Mouse (Mus musculus): ENCODE measurements at regions not wholly inside any gene's neighbourhood (a gene's known extent, or its start where the extent isn't known, plus 50 kb on each side); places are given as distances from the start of the nearest gene placed in this dataset.

DNA sequence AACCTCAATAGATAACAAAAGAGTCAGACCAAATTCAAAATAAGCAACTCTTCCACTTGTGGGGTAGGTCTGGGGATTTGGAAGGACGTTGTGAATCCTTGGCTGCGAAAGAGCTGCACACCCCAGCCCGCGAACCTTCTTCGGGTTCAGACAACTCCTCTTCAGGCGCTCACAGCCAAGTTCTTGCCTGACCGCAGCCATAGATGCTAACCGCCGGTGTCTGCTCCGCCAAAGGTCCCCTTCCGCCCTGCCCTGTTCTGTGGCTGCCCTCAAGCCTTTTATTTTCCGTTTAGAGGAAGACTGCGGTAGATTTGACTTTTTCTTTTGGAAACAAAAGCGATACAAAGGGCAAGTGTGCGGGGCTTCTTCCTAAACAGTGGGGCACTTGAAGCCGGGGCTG, 68.6 kb upstream of the Hnrnpk start:
- no peaks in the 10 kb centered on the region for H3K9me3 ChIP-seq (replicated peaks)
- H3K36me3 ChIP-seq: no peaks in the 10 kb centered on the region
- H3K4me1 ChIP-seq: peaks cover 40% of the 10 kb centered on the region
- H3K27me3 ChIP-seq (replicated peaks): peaks cover 78% of the 10 kb centered on the region
- H3K27ac ChIP-seq: no peak overlapping the region
- 3% methylated on average over 16 of the region's 16 CpGs for WGBS (ENCODE audit: insufficient replicate concordance)
- no peak for ATAC-seq
- peak overlapping the region; percentile 43; the same call in 1 of the 2 replicates for H3K9ac ChIP-seq
- H3K4me3 ChIP-seq: peak overlapping the region; percentile 26
- H3K4me2 ChIP-seq: peak overlapping the region; percentile 49

DNA sequence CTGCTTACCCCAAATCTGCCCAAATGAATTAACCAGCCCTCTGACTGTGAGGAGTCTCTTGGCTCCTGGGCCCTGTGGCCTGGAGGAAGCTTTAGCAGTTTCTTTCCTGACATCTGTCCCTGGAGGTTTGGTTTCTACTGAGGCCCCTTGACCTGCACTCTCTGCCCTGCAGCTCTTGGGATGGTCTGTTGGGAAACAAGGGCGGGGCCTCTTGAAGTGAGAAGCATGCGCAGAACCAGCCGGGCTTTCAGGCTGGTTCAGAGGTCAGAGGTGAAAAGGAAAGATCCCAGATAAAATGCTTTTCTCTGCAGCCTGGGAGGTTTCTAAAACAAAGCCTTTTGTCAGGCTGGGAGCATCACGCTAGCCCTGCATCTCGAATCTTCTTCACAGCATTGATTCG, 66.6 kb upstream of the Hnrnpk start:
- Histone ChIP-seq H3K27me3 (replicated peaks) (peaks cover 95% of the 10 kb centered on the region), H3K9me3 (replicated peaks) (no peaks in the 10 kb centered on the region), H3K9ac (no peak overlapping the region), H3K4me3 (no peak overlapping the region), H3K27ac (no peak overlapping the region), H3K4me1 (peaks cover 20% of the 10 kb centered on the region), H3K36me3 (no peaks in the 10 kb centered on the region), H3K4me2 (peak overlapping the region; percentile 4; the same call in 1 of the 2 replicates)
- 15% methylated on average over 6 of the region's 6 CpGs for WGBS (ENCODE audit: insufficient replicate concordance)
- ATAC-seq: no peak

DNA sequence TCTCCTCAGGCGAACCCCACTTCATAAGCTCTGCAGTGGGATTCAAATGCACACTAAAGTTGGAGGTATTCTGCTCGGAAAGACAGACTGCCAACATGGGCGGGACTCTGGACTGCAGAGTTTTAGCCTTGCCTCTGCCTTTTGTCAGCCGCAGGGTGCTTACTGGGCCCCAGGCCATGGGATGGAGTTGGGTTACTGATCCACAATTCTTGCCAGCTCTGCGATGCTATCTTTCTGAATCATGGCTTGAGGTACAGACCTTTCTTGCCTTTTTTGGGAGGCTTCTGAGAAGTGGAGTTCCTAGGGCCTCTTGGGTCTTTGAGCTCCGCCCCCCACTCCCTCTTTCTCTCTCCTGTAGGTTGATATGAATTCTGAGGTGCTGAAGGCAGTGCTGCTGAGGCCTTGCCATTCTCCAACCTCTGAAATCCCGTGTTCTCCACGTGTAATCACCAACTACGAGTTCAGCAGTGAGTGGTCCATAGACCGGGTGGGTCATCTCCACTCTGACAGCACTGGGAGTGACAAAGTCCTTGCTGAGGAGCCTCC, 64.0 kb upstream of the Hnrnpk start:
- no peak overlapping the region for H3K4me3 ChIP-seq
- H3K27me3 ChIP-seq (replicated peaks): peaks cover 93% of the 10 kb centered on the region
- 65% methylated on average over 10 of the region's 10 CpGs for WGBS (ENCODE audit: insufficient replicate concordance)
- no peak for ATAC-seq
- H3K27ac ChIP-seq: no peak overlapping the region
- H3K4me1 ChIP-seq: peaks cover 19% of the 10 kb centered on the region
- no peak overlapping the region for H3K9ac ChIP-seq
- H3K36me3 ChIP-seq: no peaks in the 10 kb centered on the region
- no peaks in the 10 kb centered on the region for H3K9me3 ChIP-seq (replicated peaks)
- H3K4me2 ChIP-seq: no peak overlapping the region

DNA sequence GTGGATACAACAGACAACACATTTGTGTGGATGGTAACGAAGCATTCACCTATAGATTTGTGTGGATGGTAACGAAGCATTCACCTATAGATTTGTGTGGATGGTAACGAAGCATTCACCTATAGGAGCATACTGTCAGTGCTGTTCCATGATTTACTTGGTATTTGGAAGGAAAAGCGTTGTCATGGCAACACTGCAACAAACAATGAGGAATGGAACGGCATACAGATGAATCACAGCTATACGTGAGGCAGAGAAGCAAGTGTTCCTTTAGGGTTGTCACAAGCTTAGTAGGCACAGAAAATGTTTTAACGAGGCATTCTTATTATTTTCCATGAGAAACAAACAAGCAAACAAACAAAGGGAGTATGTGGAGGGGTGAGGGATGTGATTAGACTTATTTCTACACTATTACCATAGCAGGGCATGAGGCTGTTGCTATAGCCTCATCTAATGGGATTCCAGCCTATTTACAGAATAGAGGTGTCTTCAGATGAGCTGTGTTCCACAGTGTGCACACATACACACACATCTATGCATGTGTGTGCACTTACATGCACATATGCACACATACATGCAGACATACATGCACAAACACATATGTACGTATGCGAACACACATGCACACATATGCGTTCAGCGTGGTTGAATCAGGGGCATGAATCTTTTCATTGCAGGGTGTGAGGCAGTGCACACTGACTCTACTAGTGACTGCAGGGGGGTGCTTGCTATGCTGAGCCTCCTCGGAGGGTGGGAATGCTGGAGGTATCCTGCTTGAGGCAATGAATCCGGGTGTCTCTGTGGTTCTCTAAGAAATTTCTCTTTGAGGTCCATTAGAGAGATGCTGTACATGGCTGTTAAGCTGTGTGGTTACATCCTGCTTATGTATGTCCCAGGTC, 62.3 kb upstream of the Hnrnpk start:
- 64% methylated on average over 13 of the region's 13 CpGs for WGBS (ENCODE audit: insufficient replicate concordance)
- Histone ChIP-seq H3K4me2 (no peak overlapping the region), H3K9ac (no peak overlapping the region), H3K36me3 (no peaks in the 10 kb centered on the region), H3K27me3 (replicated peaks) (peaks cover 80% of the 10 kb centered on the region), H3K4me1 (0 out of 2 replicates have a peak, but pooled peaks cover 11% of the 10 kb centered on the region), H3K27ac (no peak overlapping the region), H3K9me3 (replicated peaks) (no peaks in the 10 kb centered on the region), H3K4me3 (no peak overlapping the region)
- no peak for ATAC-seq

All from liver, embryonic 12.5 days (tissue).